Mouse (Mus musculus) brain, adult 2 months (tissue): ENCODE data around the gene Cog4.
"Not testable (repeated sequence)": the region's sequence is repeated elsewhere in the genome, so short reads cannot be mapped to it uniquely, and the experiment has no call there.

Source experiments
- DNase-seq: peaks from one replicate; pipeline ENCODE4 v3.0.0; 2011; ENCODE audit warnings: low read depth, low spot score

Gene Cog4

DNA sequence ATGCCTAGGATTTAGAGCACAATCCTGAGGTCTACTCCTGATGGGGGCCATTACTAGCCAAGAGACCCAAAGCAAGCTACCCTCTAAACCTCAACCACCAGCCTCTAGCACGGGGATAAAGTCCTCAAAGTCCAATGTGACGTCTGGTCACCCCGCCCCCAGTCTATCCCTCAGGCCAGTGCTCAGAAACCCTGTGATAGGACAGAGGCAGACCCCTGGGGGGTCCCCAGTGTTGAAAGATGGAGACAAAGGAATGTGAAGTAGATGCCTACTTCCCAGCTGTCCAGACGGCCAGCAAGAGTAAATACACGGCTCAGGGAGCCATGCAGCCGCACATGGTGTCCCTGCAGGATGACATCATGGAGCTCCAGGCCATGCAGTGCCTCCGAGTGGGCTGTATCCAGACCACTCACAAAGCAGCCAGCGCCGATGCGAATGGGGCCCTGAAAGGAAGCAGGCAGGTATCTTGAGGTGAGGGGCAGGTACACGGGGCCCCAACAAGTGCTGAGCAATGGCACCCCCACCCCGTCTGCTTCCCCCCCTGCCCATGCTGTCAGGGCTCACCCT lies 43.6 kb downstream of the Cog4 start:
- DNase-seq = no peak

DNA sequence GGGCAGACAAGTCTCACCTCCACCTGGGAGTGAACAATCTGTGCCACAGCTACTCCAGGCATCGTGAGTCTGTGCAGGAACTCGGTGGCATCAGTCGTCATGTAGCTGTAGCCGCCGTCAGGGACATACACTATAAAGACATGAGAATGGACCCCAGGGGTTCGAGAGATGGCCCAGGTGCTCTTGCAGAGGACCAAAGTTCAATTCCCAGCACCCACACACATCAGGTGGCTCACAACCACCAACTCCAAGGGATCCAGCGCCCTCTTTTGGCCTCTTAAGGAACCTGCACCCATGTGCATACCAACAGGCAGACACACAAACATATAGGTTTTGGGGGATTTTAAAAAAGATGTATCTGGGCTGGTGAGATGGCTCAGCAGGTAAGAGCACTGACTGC lies 45.6 kb downstream of the Cog4 start:
- DNase-seq = no peak

DNA sequence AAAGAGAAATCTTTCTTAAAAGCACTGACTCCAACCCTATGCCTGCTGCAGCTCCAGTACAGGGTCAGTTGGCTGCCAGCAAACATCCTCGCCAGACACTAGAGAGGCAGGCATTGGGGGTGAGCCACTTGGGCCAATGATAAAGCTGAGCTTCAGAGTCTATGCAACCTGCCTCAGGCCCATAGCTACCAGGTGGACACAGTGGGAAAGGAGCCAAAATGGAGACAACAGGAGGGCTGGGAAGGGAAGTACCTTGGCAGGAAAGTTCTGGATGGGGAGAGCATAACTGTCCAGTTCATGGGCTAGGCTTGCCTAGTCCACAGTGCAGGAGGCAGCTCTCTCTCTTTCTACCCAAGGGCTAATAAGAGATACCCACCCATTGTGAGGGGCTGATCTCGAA lies 46.5 kb downstream of the Cog4 start:
- peak; percentile 92 for DNase-seq

DNA sequence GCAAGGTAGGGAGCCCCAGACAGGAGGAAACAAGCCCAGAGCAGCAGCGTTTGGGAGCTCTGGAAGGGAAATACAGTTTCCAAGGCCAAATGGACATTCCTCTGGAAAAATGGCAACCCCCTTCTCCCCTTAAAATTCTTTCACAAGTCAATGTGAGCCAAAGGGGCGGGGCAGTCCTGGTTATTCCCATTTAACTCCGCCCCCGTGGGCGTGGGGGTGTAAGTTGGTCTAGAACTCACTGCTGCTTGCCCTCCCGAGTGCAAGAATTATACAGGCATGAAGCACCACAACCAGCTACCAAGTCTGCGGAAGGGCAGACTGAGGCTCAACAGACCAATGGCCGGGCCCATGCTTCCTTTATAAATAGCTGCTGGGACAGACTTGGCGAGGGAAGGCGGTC lies 48.5 kb downstream of the Cog4 start:
- DNase-seq = no peak

DNA sequence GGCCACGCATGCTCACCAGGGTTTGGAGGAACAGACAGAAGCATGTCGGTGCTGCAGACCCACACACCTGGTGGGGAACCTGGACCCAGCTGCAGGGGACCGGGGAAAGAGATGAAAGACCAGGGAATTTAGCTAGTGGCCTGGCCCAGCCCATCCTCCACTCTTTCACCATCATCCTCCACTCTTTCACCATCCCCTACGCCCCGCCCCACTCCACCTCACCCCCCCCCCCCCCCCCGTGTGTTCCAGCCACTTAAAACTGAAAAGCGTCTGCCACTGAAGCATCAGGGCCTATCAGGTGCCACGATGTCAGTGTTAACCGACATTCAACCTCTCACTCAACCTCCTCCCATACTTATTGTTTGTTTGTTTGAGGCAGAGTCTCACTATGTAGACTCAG lies 48.9 kb downstream of the Cog4 start:
- no peak for DNase-seq

DNA sequence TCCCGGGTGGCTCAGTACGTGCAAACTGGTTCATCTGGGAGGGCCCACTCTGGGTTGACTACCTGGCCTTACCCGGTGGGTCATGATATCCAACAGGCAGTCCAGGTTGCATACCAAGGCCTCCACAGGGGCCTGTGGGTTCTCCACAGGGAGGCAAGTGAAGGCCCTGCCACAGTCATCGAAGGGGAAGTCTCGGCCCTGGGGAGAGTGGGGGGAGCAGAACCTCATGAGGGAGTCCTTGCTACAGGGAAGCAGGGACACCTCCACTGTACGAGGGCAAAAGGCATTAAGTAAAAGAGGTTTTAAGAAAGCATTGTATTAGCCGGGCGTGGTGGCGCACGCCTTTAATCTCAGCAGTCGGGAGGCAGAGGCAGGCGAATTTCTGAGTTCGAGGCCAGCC lies 49.4 kb downstream of the Cog4 start:
- no peak for DNase-seq

DNA sequence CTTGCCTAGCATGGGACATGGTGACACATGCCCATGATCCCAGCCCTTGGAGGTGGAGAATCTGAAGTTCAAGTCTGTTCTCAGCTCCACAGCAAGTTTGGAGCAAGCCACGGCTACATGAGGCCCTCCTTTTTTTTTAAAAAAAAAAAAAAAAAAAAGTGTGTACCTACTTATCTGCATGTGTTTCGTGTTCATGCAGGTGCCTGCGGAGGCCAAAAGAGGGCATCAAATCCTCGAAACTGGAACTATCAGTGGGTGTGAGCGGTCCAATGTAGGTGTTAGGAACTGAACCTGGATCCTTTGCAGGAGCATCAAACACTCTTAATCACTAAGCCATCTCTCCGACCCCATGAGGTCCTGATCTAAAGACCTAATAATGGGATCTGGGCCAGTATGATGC lies 51.1 kb downstream of the Cog4 start:
- DNase-seq = no peak

DNA sequence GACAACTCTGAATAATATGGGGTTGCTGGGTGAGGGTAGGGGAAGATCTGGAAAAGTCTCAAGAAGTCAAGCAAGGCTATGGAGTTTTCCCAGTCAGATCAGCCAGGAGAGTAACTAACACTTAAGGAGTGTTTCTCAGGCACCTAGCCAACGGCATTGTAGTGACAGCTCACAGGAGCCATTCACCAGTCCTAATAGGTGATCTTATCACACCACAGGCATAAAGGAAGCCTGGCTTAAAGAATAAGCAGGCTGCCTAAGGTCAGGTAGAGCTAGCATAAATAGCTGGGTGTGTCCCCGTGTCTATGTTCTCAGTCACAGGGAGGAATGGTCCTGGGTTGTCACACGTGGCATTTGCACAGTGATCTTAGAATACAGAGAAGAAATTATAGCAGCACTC lies 54.7 kb downstream of the Cog4 start:
- no peak for DNase-seq

DNA sequence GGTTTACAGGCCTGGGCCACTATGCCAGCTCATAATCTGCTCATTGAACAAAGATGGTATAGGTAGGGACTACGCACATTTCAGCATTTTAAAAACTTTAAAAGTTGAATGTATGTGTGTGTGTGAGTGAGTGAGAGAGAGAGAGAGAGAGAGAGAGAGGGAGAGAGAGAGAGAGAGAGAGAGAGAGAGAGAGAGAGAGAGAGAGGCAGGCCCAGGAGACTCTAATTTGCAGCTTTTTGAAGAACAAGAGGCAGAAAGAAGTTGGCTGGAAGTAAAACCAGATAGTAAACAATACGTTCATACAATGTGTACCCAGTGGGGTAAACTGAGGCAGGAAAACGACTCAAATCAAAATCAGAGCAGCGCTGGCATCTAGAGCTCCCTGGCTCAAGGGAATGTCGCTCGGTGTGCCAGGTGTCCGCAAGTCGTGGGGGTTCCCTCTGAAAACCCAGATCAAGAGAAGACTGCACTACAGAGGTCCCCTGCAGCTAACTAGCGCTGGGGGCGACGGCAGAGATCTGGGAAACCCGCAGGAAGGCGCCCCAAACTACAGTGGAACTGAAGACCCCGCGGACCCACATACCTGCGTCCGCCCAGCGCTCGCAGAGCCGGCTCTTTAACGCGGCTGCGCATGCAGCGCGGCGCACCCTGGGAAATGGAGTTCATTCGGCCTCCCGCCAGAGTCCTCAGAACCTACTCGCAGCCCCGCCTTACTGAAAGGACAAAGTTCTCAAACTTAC lies 55.6 kb downstream of the Cog4 start, which contains the start of gene Fuk:
Gene Fuk, minus strand, starts transcription at position 650 of the 740 bp plus-strand sequence.
- DNase-seq = peak; percentile 92

DNA sequence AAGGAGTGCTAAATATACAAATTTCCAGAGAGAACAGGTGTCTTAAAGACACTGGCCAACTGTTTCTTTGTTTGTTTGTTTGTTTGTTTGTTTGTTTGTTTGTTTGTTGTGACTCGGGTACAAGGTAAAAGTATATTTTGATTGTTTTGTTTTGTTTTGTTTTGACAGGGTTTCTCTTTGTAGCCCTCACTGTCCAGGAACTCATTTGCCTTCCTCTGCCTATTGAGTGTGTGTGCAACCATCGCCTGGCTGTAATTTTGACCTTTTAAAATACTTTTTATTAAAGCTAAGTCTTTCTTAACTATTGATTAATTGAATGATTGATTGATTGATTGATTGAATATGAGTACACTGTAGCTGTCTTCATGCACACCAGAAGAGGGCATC lies 56.2 kb downstream of the Cog4 start:
- no peak for DNase-seq

DNA sequence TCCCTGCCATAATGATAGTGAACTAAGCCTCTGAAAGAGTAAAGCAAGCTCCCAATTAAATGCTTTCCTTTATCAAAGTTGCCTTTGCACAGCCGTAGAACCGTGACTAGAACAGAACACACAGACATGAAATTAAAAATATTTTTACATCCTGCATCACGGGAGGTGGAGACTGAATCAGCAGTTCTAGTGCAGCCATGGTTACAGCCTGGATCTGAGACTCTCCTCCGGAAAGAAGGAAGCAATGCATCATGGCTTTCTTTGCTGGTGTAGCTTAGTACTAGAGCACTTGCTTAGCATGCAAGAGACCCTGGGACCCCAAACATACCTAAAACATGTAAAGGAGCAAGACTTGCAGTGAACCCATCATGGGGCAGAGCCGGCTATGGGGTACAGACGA lies 59.0 kb downstream of the Cog4 start:
- peak; percentile 51 for DNase-seq

DNA sequence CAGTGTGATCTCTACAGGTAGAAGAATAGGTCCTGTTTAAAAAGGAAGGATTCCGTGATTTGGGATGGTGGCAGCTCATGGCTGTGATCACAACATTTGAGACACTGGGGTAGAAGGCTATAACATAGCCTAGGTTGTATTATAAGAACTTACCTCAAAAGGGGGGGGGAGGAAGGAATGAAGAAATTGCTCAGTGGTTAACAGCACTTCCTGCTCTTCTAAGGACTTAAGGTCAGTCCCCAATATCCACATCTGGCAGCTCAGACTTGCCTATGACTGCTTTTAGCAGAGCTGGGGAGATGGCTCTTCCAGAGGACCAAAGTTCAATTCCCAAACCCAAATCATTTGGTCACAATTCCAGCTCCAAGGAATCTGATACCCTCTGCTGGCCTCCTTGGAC lies 60.3 kb downstream of the Cog4 start:
- DNase-seq = no peak

DNA sequence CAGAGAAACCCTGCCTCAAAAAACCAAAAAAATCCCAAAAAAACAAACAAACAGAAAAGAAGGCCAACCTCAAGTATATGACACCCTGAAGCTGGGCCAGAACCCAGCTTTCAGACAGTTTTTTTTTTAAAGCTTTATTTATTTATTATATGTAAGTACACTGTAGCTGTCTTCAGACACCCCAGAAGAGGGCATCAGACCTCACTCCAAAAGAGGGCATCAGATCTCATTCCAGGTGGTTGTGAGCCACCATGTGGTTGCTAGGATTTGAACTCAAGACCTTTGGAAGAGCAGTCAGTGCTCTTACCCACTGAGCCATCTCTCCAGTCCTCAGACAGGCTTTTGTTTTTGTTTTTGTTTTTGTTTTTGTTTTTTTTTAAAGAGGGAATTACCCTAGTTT lies 63.5 kb downstream of the Cog4 start:
- not testable (repeated sequence) for DNase-seq

DNA sequence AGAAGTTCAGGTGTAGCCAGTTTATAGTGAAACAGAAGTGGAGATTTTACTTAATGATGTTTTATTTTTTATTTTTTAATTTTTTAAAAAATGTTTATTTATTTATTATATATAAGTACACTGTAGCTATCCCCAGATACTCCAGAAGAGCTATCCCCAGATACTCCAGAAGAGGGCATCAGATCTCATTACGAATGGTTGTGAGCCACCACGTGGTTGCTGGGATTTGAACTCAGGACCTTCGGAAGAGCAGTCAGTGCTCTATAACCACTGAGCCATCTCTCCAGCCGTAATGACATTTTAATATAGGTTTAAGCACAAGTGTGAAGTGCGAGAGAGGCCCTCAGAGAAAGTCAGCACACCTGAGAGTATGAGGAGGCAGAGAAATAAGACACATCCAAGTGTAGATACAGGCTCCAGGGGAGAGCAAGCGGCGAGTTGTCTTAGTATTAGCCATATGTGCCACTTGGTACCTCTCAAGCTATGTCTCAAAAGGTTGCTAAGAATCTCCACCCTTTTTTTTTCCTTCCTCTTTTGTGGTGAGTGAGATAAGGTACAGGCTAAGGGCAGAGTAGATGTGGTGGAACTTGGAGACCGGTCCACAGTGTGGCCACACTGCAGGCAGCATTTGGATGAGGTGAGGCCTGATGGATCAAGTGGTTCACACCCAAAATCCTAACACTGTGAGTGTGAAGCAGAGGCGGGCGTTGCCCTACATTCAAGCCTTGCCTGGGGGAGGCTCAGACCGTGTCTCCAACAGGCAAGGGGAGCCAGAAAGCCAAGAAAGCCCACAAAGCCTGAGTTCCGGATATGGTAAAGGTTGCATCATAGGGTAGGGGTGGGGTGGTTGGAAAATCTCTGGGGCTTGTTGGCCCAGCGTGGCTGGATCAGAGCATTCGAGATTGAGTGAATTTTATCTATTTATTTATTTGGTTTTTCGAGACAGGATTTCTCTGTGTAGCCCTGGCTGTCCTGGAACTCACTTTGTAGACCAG lies 65.5 kb downstream of the Cog4 start:
- no peak for DNase-seq

DNA sequence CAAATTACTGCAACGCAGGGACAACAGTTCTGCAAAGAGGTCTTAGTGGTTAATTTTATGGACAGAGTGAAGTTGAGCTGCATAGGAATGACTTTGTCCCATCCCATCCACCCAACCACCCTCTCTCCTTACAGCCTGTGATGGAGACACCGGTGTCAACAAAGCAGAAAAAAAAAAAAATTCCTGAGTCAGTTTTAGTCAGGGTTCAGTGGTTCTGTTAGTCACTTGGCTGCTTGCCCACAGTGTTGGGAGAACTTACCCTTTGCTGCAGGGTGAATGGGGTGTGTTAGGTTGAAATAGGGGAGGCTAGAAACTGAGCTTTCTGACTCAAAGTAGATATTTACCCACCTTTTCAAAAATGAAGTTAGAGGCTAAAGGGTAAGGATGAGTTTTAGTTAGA lies 71.0 kb downstream of the Cog4 start:
- peak; percentile 57 for DNase-seq

DNA sequence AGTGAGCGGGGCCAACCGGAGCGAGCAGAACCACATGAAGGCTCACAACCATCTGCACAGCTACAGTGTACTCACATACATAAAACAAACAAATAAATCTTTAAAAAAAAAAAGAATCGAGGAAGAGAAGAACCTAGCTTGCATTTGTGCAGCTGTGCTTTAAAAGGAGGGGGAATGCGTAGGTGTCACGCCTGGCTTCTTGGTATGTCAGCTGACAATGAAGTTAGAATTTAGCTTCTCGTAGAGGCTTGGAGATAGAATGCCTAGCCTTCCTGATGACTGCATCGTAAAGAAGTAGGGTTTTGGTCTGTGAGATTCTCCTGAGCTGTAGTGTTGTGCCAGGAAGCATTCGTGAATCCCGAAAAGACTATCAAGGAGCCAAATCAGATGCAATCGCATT lies 71.6 kb downstream of the Cog4 start:
- DNase-seq = peak; percentile 67

DNA sequence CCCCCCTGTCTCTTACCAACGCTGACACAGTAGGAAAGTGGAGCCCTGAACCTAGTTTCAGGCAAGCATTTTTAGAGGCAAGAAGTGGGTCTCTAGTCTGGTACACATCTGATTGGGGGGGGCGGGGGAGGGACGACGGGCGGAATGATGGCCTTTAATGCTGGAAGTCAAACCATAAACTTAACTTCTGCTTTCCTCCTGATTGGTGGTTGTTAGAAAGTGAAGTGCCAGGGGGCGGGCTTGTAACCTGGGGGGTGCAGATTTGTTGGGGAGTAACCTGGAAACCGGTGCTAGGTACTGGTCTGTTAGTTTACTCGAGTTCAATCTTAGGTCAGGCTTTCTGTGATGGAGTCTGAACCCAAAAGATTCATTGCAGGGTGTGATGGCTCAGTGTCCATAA lies 72.1 kb downstream of the Cog4 start:
- no peak for DNase-seq

DNA sequence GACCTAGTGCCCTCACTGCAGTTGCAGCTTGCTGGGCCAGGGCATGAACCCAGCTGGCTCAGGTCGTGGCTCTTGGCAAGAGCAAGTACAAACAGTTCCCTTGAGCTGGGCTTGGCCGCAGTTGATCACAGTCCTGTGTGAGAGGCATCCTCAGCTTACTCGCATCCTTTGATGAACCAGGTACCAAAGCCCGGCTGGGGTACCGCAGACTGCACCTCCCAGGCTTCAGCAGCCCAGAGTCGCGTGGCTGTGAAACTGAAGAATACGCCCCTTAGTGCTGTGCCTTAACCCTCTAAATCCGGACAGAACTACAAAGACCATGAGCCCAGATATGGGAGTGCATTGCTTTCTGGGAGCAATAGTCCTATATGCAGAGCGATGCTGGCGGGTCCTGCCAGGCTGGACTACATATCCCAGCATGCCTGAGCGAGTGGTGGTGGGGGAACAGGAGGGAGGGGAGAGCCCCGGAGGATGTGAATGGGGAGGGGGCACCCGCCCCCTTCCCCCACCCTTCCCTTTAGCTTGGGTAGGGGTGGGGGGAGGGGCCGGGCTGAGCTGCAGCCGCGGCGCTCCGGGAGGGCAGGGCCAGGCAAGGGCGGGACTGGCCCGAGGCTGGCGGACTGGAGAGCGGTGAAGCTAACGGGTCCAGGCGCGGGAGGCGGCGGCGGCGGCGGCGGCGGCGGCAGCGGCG lies 73.1 kb downstream of the Cog4 start, which contains the start of gene St3gal2:
Gene St3gal2, plus strand, starts transcription at position 582 of the 691 bp plus-strand sequence.
- peak; percentile 99 for DNase-seq

DNA sequence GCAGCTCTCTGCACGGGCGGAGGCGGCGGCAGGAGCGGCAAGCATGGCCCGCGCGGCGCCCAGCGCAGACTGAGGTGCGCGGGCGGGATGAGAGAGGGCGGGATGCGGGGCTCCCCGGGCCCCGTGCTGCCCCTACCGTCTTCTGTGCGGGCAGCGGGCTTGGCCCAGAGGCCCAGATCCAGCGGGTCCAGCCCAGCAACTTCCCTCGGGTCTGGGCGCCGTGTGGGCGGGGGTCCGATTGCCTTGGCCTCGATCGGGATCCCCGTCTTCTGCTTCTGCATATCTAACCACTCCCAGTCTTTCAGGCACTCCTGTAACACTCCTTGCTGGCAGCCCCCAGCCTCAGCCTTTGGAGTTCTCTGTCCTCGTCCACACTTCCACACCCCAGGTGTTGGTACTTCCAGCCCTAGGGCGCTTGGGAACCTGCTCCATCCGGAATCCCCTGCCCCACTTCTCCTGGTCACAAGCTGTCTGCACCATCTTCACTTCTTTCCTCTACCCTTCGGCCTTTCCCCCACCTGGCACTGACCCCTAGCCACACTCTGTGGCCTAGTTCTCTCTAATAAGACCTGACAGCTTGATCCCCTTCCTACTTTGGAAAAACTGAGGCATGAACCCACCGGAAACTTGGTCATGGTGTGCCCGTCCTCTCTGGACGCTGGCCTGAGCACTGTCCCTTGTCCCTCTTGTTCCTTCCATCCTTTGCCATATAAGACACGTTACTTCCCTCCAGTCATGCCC lies 73.8 kb downstream of the Cog4 start:
- DNase-seq = no peak

DNA sequence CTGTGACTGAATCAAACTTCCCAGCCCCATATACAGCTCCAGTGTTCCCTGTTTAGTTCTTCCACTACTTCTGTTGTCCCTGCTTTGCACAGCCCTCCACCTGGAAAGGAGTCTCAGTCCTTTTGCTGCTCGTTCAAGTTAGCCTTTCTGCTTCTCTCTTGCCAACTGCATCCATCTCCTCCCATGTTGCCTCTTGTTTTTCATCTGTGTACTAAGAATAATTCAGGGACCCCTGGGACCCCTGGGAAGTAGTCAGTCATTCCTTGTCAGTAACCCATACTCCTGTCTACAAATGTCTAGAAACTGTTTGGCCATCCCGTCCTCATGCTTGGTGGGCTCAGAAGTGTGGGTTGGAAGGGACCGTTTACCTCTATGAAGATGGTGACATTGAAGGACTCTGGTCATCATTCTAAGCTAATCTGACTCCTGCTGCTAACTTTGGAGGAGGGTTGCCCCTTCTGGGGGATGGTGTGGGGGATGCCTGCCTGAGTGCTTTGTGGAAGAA lies 74.4 kb downstream of the Cog4 start:
- no peak for DNase-seq
